Mouse (Mus musculus) embryonic fibroblast, embryonic 13.5 days (primary cell): ENCODE data around the gene Hivep3.

Source experiments
- CTCF ChIP-seq: IDR thresholded peaks from 2 replicates; pipeline ENCODE4 v1.5.1; 2011; ENCODE audit warnings: mild to moderate bottlenecking, control low read depth, low read length, moderate library complexity, borderline replicate concordance; ENCODE audit not compliant: insufficient read depth
- POLR2A ChIP-seq: IDR thresholded peaks from 2 replicates; pipeline ENCODE4 v1.6.1; 2011; ENCODE audit warnings: low read depth, mild to moderate bottlenecking, control low read depth, low read length, moderate library complexity

- TF ChIP-seq POLR2A (no peak), CTCF (no peak)
Observed at GRCm38 (mm10) chr4:119997351-119997750, 263.8 kb downstream of the Hivep3 start.
